Mouse (Mus musculus) spleen, adult 18-20 months (tissue): ENCODE measurements around the gene Gm11034.

Experiments used
- DNase-seq, 2 experiments: peaks; one replicate each; pipeline ENCODE4 v3.0.0; 2022; ENCODE audit warnings: mixed read lengths in 2 of 2

Gm11034 gene

GRCm38 (mm10) chr8:72213536-72213935, at the start of gene Gm11034:
Gene Gm11034, minus strand, starts transcription at chr8:72213636.
- no peak for DNase-seq

DNA sequence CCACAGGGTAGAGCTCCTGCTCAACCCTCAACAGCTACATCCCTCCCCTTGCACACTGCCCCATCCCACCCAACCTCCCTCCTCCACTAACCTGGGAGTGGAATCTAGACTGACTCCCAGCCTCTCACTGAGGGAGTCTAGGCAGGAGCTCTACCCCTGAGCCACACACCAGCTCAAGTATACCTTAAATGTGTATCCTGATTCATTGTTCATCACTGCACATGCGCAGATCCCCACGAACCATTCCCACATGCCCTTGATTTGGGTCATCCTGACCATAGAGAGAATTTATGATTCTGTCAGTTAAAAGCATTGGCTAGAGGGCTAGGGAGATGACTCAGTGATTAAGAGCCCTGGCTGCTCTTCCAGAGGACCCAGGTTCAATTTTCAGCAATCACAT, 49.3 kb upstream of the Gm11034 start:
- DNase-seq, result no peak

GRCm38 (mm10) chr8:72261872-72262271, 48.4 kb upstream of the Gm11034 start:
- no peak for DNase-seq

GRCm38 (mm10) chr8:72261431-72261830, 48.0 kb upstream of the Gm11034 start:
- no peak for DNase-seq

DNA sequence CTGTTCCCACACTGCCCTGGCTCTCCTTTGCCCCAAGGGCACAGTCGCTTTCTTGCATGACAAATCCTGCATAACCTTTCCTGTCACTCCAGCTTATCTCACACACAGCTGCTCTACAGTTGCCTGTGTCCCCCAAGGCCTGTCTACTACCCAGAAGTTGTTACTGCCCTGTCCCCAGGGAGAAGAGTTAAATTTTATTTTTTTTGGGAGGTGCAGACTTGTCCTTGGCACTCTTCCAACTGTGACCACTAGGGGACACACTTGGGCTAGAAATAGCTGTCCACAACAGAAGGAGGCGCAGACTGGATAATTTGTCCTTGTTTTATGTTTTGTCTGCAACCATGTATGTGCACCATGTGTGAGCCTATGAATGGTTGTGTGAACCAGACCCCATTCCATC, 47.6 kb upstream of the Gm11034 start:
- peak; percentile 51 to 77 for DNase-seq

- DNase-seq, result no peak
Measured at GRCm38 (mm10) chr8:72260585-72260984, 47.1 kb upstream of the Gm11034 start.

DNA sequence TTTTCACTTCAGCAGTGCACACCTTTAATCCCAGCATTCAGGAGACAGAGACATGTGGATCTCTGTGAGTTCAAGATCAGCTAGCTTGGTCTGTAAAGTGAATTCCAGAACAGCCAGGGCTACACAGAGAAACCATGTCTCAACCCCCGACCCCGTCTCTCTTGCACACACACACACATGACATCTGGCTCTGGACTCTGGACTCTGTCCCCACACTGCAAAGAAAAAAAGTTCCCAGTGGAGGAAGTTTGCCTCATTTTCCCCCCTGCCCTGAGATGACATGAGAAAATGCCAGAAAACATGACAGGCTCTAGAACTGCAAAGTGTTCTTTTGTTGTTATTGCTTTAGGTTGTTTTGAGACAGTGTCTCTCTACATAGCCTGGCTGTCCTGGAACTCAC, 46.4 kb upstream of the Gm11034 start:
- DNase-seq, result no peak

- DNase-seq, result no peak
Measured at GRCm38 (mm10) chr8:72257902-72258238, 44.4 kb upstream of the Gm11034 start.

GRCm38 (mm10) chr8:72257171-72257901, 43.9 kb upstream of the Gm11034 start:
- DNase-seq, result peak in 1 of 2 experiments; percentile 63

DNA sequence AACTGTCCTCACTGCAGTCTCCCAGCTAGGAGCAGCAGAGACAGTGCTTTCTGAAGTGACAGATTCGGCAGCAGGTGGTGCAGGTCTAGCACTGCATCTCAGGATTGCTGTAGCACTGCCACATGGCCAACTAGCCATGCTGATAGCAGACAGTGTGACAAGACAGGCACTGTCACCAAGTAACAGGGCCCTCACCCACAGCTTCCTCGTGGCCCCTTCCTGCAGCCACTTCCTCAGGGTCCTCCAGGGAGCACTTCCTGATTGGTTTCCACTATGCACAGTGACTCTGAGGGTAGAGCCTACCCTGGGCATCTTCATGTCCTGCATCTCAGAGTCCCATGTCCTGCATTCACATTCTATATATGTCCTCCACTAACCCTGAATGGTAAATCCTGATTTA, 31.2 kb upstream of the Gm11034 start:
- DNase-seq, result no peak

GRCm38 (mm10) chr8:72242226-72242625, 28.8 kb upstream of the Gm11034 start:
- no peak for DNase-seq

DNA sequence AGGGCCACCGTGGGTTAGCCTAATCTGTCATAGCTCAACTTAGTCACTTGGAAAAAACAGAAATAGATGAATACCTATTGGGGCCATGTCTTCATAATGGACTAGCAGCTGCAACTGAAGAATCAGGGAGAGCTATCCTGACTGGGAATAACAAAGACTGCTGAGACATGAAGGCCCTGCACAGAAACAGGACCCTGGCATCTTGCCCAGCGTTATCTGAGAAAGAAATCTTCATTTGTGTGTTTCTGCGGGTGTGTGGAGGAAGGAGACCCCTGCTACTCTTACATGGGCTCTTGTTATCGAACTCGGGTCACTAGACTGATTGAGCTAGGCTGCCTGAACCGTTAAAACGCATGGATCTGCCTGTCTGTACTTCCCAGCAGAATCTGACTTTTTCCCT, 27.5 kb upstream of the Gm11034 start:
- DNase-seq, result no peak

- no peak for DNase-seq
Measured at GRCm38 (mm10) chr8:72240403-72240763, 26.9 kb upstream of the Gm11034 start.

GRCm38 (mm10) chr8:72239499-72240402, 26.3 kb upstream of the Gm11034 start, which contains the start of gene Ap1m1:
Gene Ap1m1, plus strand, starts transcription at chr8:72240018.
- peak; percentile 94 to 97 for DNase-seq

- DNase-seq, result no peak
Measured at GRCm38 (mm10) chr8:72222656-72223055, 9.2 kb upstream of the Gm11034 start.

DNA sequence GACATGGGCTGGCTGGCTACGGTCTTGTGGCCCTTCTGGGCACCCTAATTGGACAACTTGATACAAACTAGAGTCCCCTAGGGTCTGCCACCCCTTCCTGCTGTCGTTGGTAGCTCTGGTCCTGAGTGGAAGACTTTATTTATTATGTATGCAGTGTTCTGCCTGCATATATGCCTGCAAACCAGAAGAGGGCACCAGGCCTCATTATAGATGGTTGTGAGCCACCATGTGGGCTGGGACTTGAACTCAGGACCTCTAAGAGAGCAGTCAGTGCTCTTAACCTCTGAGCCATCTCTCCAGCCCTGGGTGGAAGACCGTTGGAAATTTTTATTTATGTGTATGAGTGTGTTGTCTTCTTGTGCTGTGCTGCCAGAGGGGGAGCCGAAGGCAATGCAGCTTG, 7.3 kb upstream of the Gm11034 start:
- no peak for DNase-seq

- DNase-seq, result peak; percentile 74 to 79
Measured at GRCm38 (mm10) chr8:72219541-72220363, 6.3 kb upstream of the Gm11034 start, which contains the start of gene Fam32a. Gene Fam32a, plus strand, starts transcription at chr8:72219730.

- no peak for DNase-seq
Measured at GRCm38 (mm10) chr8:72218781-72219540, 5.5 kb upstream of the Gm11034 start.

- DNase-seq, result no peak
Measured at GRCm38 (mm10) chr8:72215871-72216270, 2.4 kb upstream of the Gm11034 start.

DNA sequence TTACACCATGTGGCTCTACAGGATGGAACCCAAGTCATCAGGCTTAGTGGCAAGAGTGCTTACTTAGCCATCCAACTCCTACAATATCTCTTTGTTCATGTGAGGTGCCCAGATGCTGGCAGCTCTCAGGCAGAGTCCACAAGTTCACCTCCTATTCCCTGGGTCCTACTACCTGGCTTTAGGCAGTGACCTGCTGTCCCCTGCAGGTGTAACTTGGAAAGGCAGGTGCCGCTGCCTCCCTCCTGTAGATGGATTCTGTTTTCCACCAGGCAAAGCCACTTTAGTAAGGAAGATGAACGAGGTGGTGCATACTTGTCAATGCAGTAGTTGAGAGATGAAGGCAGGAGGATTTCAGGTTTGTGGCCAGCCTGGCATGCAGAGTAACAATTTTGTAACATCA, 1.6 kb upstream of the Gm11034 start:
- peak; percentile 49 to 71 for DNase-seq

DNA sequence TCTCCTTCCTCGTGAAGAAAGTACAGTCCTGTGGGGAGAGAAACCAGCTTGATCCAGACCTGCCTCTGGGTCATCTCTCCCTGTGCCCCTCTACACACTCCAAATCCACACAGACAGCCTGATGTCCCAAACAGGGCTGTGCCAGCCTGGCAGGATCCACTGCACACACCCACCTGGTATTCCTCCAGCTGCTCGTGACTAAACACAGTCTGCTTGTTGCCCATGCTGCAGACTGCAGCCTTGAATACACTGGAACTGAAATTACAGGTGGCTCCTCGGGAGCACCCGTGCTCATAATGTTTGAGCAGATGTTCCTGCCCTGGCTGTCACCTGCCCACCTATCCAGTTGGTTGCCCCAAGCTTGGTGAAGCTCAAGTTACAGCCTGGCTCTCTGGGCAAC, 685 bp downstream of the Gm11034 start, which contains the start of gene Cib3:
TSS of gene Cib3 (minus strand) at position 87 of the 400 bp plus-strand sequence.
- no peak for DNase-seq

DNA sequence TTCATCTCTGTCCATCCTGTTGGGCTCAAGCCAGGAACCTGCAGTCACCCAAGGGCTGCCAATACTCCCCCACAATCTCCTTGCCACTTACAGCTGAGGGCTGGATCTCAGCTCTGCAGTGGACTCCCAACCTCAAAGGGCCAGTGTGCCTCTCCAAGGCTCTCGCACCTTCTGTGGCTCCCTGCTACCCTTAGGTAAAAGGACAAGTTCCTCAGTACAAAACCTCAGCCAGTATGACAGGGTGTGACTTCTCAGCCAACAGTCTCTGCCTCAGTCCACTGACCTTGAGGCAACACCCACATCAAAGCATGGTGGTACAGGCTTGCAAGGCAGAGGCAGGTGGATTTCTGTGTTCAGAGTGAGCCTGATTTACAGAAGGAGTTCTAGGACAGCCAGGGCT, 1.6 kb downstream of the Gm11034 start:
- DNase-seq, result no peak
